Mouse (Mus musculus) kidney, embryonic 15.5 days (tissue): ENCODE measurements at regions not wholly inside any gene's neighbourhood (a gene's known extent, or its start where the extent isn't known, plus 50 kb on each side); places are given as distances from the start of the nearest gene placed in this dataset.

Experiments
- ATAC-seq: fragments of 200-750 bp; cut with Nextera tagmentation; replicated peaks from 2 replicates; pipeline ENCODE4 v1.8.0; 2017; ENCODE audit warnings: moderate TSS enrichment; ENCODE audit not compliant: low FRiP score
- H3K27ac ChIP-seq: fragments of 300-500 bp; sonication (generic); 2 replicates; pipeline ENCODE4 v1.5.1; 2015; ENCODE audit warnings: mild to moderate bottlenecking, inconsistent platforms
- H3K27me3 ChIP-seq: fragments of 300-500 bp; sonication (generic); 2 replicates; pipeline ENCODE4 v1.6.1; 2015; ENCODE audit warnings: inconsistent platforms
- H3K36me3 ChIP-seq: fragments of 300-500 bp; sonication (generic); 2 replicates; pipeline ENCODE4 v1.6.1; 2015; ENCODE audit warnings: inconsistent platforms
- H3K4me1 ChIP-seq: fragments of 300-500 bp; sonication (generic); 2 replicates; pipeline ENCODE4 v1.6.1; 2015; ENCODE audit warnings: inconsistent platforms
- H3K4me2 ChIP-seq: fragments of 300-500 bp; sonication (generic); 2 replicates; pipeline ENCODE4 v1.6.1; 2015; ENCODE audit warnings: moderate library complexity, mild to moderate bottlenecking, inconsistent platforms
- H3K4me3 ChIP-seq: fragments of 300-500 bp; sonication (generic); replicated peaks from 2 replicates; pipeline ENCODE4 v1.5.1; 2015; ENCODE audit warnings: mild to moderate bottlenecking, inconsistent platforms
- H3K9ac ChIP-seq: fragments of 300-500 bp; sonication (generic); 2 replicates; pipeline ENCODE4 v1.6.1; 2015; ENCODE audit warnings: mild to moderate bottlenecking, inconsistent platforms
- H3K9me3 ChIP-seq: fragments of 300-500 bp; sonication (generic); replicated peaks from 2 replicates; pipeline ENCODE4 v1.6.1; 2016; ENCODE audit warnings: inconsistent platforms
- WGBS: fragments of 180-500 bp; shearing (Covaris S2); methylation state at CpG from one replicate; pipeline ENCODE4 v1.1.7; 2015; ENCODE audit warnings: mixed read lengths; 5-methylcytosine and 5-hydroxymethylcytosine counted together

DNA sequence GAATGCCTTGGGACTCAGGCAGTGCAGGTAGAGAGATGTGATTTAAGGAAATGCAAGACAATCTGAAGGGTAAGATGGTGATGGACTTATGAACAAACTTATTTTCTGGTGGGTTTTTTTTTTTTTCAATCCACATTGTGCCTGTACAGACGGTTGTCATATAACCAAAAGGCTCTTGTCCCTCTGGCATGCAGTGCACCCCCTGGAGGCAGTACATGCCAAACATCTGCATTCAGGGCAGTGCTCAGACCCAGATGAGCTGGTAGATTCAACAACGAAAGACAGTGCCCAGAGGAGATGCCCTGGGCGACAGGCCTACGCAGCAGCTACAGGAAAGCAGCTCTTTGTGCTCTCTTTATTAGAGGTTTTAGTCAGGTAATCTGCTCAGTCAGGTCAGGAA lies 149.5 kb upstream of the Masp1 start:
- no peak for ATAC-seq
- Histone ChIP-seq H3K27ac (no peak overlapping the region), H3K4me3 (no peak overlapping the region), H3K4me1 (no peaks in the 10 kb centered on the region; the same call in 1 of the 2 replicates), H3K36me3 (no peaks in the 10 kb centered on the region), H3K27me3 (no peaks in the 10 kb centered on the region), H3K4me2 (no peak overlapping the region), H3K9ac (no peak overlapping the region), H3K9me3 (no peaks in the 10 kb centered on the region)
- 73% methylated on average over 4 of the region's 4 CpGs for WGBS

DNA sequence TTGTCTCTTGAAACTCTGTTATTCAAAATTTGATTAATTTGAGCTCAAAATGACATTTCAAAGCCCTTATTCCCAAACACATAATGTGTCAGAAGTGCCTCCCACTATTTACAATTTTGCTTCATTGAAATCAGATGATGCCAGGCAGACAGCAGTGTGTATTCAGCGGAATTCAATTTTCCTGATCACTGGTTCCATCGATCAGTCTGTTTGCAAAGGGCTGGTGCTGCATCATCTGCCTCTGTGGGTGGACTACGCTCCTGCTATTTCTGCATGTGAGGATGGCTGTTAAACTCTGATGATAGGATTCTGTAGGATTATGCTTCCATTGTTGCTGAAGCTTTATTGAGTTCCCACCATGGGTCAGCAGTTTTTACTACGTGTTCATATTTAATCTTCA lies 149.0 kb upstream of the Masp1 start:
- no peak overlapping the region for H3K9ac ChIP-seq
- H3K36me3 ChIP-seq, result no peaks in the 10 kb centered on the region
- no peaks in the 10 kb centered on the region for H3K9me3 ChIP-seq
- H3K27me3 ChIP-seq, result no peaks in the 10 kb centered on the region
- WGBS, result 72% methylated on average over 4 of the region's 4 CpGs
- H3K4me3 ChIP-seq, result no peak overlapping the region
- H3K27ac ChIP-seq, result no peak overlapping the region
- H3K4me1 ChIP-seq, result no peaks in the 10 kb centered on the region; the same call in 1 of the 2 replicates
- H3K4me2 ChIP-seq, result no peak overlapping the region
- ATAC-seq, result no peak
